Mouse (Mus musculus): ENCODE data around the gene Hmcn2.

Gene Hmcn2

GRCm38 (mm10) chr2:31314007-31314465 lies at the start of gene Hmcn2:
Gene Hmcn2, plus strand, starts transcription at chr2:31314415.
- in situ Hi-C loops (cut with MboI; ENCODE audit: low pct_unique_long_range_greater_than_20kb in 1 of 2, low sequenced_read_pairs in 2 of 2, unreplicated experiment in 1 of 2), result no loop called here

- in situ Hi-C loops (cut with MboI; ENCODE audit: low pct_unique_long_range_greater_than_20kb in 1 of 2, low sequenced_read_pairs in 2 of 2, unreplicated experiment in 1 of 2), result no loop called here
Measured at GRCm38 (mm10) chr2:31267447-31267846, 46.8 kb upstream of the Hmcn2 start.

- in situ Hi-C loops (cut with MboI; ENCODE audit: low pct_unique_long_range_greater_than_20kb in 1 of 2, low sequenced_read_pairs in 2 of 2, unreplicated experiment in 1 of 2), result no loop called here
Measured at GRCm38 (mm10) chr2:31268631-31269030, 45.6 kb upstream of the Hmcn2 start.

- in situ Hi-C loops (cut with MboI; ENCODE audit: low pct_unique_long_range_greater_than_20kb in 1 of 2, low sequenced_read_pairs in 2 of 2, unreplicated experiment in 1 of 2), result no loop called here
Measured at GRCm38 (mm10) chr2:31269188-31269587, 45.0 kb upstream of the Hmcn2 start.

- in situ Hi-C loops (cut with MboI; ENCODE audit: low pct_unique_long_range_greater_than_20kb in 1 of 2, low sequenced_read_pairs in 2 of 2, unreplicated experiment in 1 of 2), result loop anchor here in 1 of 2 experiments (10.0 kb wide), 1 partner anchor 75 kb away; no protein-coding TSS in a partner anchor
Measured at GRCm38 (mm10) chr2:31269847-31270246, 44.4 kb upstream of the Hmcn2 start.

- in situ Hi-C loops (cut with MboI; ENCODE audit: low pct_unique_long_range_greater_than_20kb in 1 of 2, low sequenced_read_pairs in 2 of 2, unreplicated experiment in 1 of 2), result loop anchor here in 1 of 2 experiments (10.0 kb wide), 1 partner anchor 76 kb away; no protein-coding TSS in a partner anchor
Measured at GRCm38 (mm10) chr2:31270470-31270869, 43.7 kb upstream of the Hmcn2 start.

GRCm38 (mm10) chr2:31271071-31271470 lies 43.1 kb upstream of the Hmcn2 start:
- in situ Hi-C loops (cut with MboI; ENCODE audit: low pct_unique_long_range_greater_than_20kb in 1 of 2, low sequenced_read_pairs in 2 of 2, unreplicated experiment in 1 of 2), result loop anchor here in 1 of 2 experiments (10.0 kb wide), 1 partner anchor 76 kb away; no protein-coding TSS in a partner anchor

- in situ Hi-C loops (cut with MboI; ENCODE audit: low pct_unique_long_range_greater_than_20kb in 1 of 2, low sequenced_read_pairs in 2 of 2, unreplicated experiment in 1 of 2), result loop anchor here in 1 of 2 experiments (10.0 kb wide), 1 partner anchor 80 kb away; no protein-coding TSS in a partner anchor
Measured at GRCm38 (mm10) chr2:31274993-31275392, 39.2 kb upstream of the Hmcn2 start.

- in situ Hi-C loops (cut with MboI; ENCODE audit: low pct_unique_long_range_greater_than_20kb in 1 of 2, low sequenced_read_pairs in 2 of 2, unreplicated experiment in 1 of 2), result loop anchor here in 1 of 2 experiments (10.0 kb wide), 1 partner anchor 83 kb away; no protein-coding TSS in a partner anchor
Measured at GRCm38 (mm10) chr2:31277810-31278209, 36.4 kb upstream of the Hmcn2 start.

- in situ Hi-C loops (cut with MboI; ENCODE audit: low pct_unique_long_range_greater_than_20kb in 1 of 2, low sequenced_read_pairs in 2 of 2, unreplicated experiment in 1 of 2), result loop anchor here in 1 of 2 experiments (10.0 kb wide), 1 partner anchor 84 kb away; no protein-coding TSS in a partner anchor
Measured at GRCm38 (mm10) chr2:31278483-31278882, 35.7 kb upstream of the Hmcn2 start.

GRCm38 (mm10) chr2:31281138-31281537 lies 33.1 kb upstream of the Hmcn2 start:
- in situ Hi-C loops (cut with MboI; ENCODE audit: low pct_unique_long_range_greater_than_20kb in 1 of 2, low sequenced_read_pairs in 2 of 2, unreplicated experiment in 1 of 2), result loop anchor here in 1 of 2 experiments (5.0 kb wide), 1 partner anchor 39 kb away; no protein-coding TSS in a partner anchor

- in situ Hi-C loops (cut with MboI; ENCODE audit: low pct_unique_long_range_greater_than_20kb in 1 of 2, low sequenced_read_pairs in 2 of 2, unreplicated experiment in 1 of 2), result loop anchor here in 1 of 2 experiments (5.0 kb wide), 1 partner anchor 40 kb away; no protein-coding TSS in a partner anchor
Measured at GRCm38 (mm10) chr2:31282266-31282665, 31.9 kb upstream of the Hmcn2 start.

GRCm38 (mm10) chr2:31282880-31283279 lies 31.3 kb upstream of the Hmcn2 start:
- in situ Hi-C loops (cut with MboI; ENCODE audit: low pct_unique_long_range_greater_than_20kb in 1 of 2, low sequenced_read_pairs in 2 of 2, unreplicated experiment in 1 of 2), result loop anchor here in 1 of 2 experiments (5.0 kb wide), 1 partner anchor 41 kb away; no protein-coding TSS in a partner anchor

GRCm38 (mm10) chr2:31284531-31284930 lies 29.7 kb upstream of the Hmcn2 start:
- in situ Hi-C loops (cut with MboI; ENCODE audit: low pct_unique_long_range_greater_than_20kb in 1 of 2, low sequenced_read_pairs in 2 of 2, unreplicated experiment in 1 of 2), result loop anchor here in 1 of 2 experiments (5.0 kb wide), 1 partner anchor 42 kb away; no protein-coding TSS in a partner anchor

- in situ Hi-C loops (cut with MboI; ENCODE audit: low pct_unique_long_range_greater_than_20kb in 1 of 2, low sequenced_read_pairs in 2 of 2, unreplicated experiment in 1 of 2), result no loop called here
Measured at GRCm38 (mm10) chr2:31291421-31291820, 22.8 kb upstream of the Hmcn2 start.

GRCm38 (mm10) chr2:31294985-31295384 lies 19.2 kb upstream of the Hmcn2 start:
- in situ Hi-C loops (cut with MboI; ENCODE audit: low pct_unique_long_range_greater_than_20kb in 1 of 2, low sequenced_read_pairs in 2 of 2, unreplicated experiment in 1 of 2), result loop anchor here in 1 of 2 experiments (5.0 kb wide), 1 partner anchor 87 kb away; no protein-coding TSS in a partner anchor

- in situ Hi-C loops (cut with MboI; ENCODE audit: low pct_unique_long_range_greater_than_20kb in 1 of 2, low sequenced_read_pairs in 2 of 2, unreplicated experiment in 1 of 2), result loop anchor here in 1 of 2 experiments (5.0 kb wide), 1 partner anchor 86 kb away; no protein-coding TSS in a partner anchor
Measured at GRCm38 (mm10) chr2:31296395-31296794, 17.8 kb upstream of the Hmcn2 start.

- in situ Hi-C loops (cut with MboI; ENCODE audit: low pct_unique_long_range_greater_than_20kb in 1 of 2, low sequenced_read_pairs in 2 of 2, unreplicated experiment in 1 of 2), result loop anchor here in 1 of 2 experiments (5.0 kb wide), 1 partner anchor 85 kb away; no protein-coding TSS in a partner anchor
Measured at GRCm38 (mm10) chr2:31297602-31298268, 16.5 kb upstream of the Hmcn2 start.

- in situ Hi-C loops (cut with MboI; ENCODE audit: low pct_unique_long_range_greater_than_20kb in 1 of 2, low sequenced_read_pairs in 2 of 2, unreplicated experiment in 1 of 2), result loop anchor here in 1 of 2 experiments (5.0 kb wide), 1 partner anchor 83 kb away; no protein-coding TSS in a partner anchor
Measured at GRCm38 (mm10) chr2:31298814-31299213, 15.4 kb upstream of the Hmcn2 start.

Measured in mouse embryonic stem cell (cell line).